Mouse (Mus musculus): ENCODE measurements around the gene Wnt5b.

- 0 out of 2 replicates have a peak, but pooled peaks have one; percentile 13 for TF ChIP-seq CTCF (IDR thresholded peaks at IDR 0.05; ENCODE audit: low read depth)
- no peak for TF ChIP-seq EP300 (optimal IDR thresholded peaks at IDR 0.05)
These were observed 125.5 kb downstream of the Wnt5b start for GRCm38 (mm10) chr6:119418392-119419251.
